Mouse (Mus musculus): Measurements from ENCODE around the gene Rtkn2.

GRCm38 (mm10) chr10:68025660-68026059 lies 46.3 kb downstream of the Rtkn2 start:
- TF ChIP-seq CTCF (IDR thresholded peaks at IDR 0.05; ENCODE audit: borderline replicate concordance, insufficient read depth, low read depth, low read length) = no peak
- no peak for TF ChIP-seq POLR2A (IDR thresholded peaks at IDR 0.05; ENCODE audit: borderline replicate concordance, insufficient read depth, low read length)

Measured in cerebellum, adult 2 months (tissue).